Mouse (Mus musculus): ENCODE measurements around the gene Kcnq1.

DNA sequence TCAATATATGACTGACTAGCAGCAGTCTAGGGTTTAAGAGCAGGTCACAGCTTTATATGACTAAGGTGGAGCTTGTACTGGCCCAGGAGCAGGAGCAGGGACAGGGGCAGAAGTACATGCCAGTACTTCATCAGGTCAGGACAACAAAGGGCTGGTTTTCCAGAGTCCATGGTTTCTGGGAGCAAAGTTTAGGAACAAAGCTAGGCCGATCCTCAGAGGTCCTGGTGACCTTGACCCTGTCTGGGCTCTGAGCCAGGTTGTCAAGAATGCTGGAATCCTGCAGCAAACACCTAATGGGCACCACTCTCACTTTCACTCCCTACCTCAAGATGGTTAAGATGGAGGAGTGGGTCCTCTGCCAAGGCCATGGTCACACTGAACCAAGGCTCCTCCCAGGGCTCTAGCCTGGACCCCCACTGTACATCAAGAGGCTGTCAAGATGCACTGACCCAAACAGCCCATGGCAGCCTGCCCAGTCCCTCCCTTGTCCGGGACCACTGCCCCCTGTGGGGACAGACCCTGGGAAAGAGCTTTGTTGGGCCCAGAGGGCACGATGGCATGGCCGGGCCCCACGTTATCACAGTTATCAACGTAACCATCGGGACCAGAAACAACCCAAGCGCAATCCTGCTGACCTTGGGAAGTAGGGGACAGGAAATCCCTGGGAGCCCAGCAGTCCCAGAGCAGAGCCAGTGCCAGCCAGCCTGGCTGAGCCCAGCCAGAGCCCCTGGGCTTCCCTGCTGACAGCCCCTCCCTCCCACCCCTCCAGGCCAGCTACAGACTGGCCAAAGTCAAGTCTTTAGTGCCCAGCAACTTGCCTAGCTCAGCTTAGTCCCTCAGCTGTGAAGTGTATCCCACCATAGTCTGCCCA, 259.0 kb downstream of the Kcnq1 start:
- TF ChIP-seq CTCF (IDR thresholded peaks at IDR 0.05; ENCODE audit: extremely low read depth, insufficient read length, insufficient replicate concordance, low read depth, low read length), result no peak
- TF ChIP-seq POLR2A (IDR thresholded peaks at IDR 0.05; ENCODE audit: low read depth, low read length), result no peak
